Mouse (Mus musculus) neutrophil, adult 83 days (primary cell): ENCODE data around the gene H3f3b. TPM values are rescaled to one million over a fixed set of nuclear protein-coding genes. Genes with fewer than 3 reads are reported as not detected.

ENCODE experiments used
- total RNA-seq, 2 experiments: library from RNA; stranded (reverse); gene quantifications; one replicate each; pipeline ENCODE4 v1.2.4; 2023

H3f3b gene
- 1,000 to 10,000 TPM; 3,921 to 4,178 TPM for total RNA-seq

DNA sequence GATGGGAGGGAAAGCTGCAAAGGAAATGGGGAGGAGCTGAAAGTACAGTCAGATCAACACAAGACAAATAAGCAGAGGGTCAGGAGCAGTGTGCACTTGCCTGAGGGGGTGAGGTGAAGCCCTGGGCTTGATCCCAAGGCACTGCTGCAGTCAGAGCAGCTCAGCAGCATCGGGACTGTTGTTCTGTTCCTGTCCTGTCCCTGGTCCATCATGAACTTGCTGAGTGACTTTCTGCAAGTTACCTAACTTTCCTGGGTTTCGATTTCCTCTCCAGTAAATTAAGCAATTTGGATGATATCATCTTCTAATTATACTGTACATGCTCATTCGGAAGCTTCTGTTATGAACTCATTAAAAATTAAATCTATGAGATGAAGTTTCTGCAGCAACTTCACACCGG is at the start of gene H3f3b:
Gene H3f3b (minus strand): TSS at position 207 of the 400 bp plus-strand sequence.

DNA sequence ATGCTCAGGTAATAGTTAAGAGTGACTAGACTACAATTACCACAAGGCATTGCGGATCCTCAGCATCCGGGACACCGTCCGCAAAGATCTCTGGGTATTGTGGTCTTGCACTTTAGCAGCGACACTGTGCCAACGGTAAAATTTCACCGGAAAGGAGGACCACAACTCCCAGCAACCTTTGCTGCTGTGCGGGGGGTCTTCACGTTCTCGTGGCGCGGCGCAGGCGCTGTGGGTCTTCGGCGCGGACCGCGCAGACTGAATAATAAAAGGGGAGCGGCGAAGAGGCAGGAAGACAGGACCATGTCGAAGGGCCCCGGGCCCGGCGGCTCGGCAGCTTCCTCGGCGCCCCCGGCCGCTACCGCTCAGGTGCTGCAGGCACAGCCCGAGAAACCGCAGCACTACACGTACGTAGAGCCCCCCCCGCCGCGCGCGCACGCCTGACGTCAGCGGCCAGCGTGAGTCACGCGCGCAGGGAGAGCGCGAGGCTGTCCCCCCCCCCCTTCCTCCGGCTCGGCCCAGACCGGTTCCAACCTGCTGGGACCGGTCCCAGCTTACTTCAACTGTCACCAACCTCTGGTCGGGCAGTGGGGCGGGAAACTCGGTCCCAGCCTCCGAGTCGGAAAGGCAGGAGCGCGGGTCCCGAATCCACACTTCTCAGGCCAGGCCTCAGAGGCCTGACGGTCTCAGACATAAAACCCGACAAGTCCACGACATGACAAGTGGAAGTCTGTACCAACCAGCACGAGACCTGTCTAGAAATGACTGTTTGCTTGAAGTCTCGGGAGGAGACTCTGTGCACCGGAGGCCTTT is 2.5 kb upstream of the H3f3b start, which contains the start of gene Unk:
Gene Unk (plus strand): TSS at position 235 of the 810 bp plus-strand sequence.

GRCm38 (mm10) chr11:116012262-116012947 is 15.4 kb downstream of the H3f3b start, which contains the start of gene Galk1:
Gene Galk1 (minus strand): TSS chr11:116012719.

DNA sequence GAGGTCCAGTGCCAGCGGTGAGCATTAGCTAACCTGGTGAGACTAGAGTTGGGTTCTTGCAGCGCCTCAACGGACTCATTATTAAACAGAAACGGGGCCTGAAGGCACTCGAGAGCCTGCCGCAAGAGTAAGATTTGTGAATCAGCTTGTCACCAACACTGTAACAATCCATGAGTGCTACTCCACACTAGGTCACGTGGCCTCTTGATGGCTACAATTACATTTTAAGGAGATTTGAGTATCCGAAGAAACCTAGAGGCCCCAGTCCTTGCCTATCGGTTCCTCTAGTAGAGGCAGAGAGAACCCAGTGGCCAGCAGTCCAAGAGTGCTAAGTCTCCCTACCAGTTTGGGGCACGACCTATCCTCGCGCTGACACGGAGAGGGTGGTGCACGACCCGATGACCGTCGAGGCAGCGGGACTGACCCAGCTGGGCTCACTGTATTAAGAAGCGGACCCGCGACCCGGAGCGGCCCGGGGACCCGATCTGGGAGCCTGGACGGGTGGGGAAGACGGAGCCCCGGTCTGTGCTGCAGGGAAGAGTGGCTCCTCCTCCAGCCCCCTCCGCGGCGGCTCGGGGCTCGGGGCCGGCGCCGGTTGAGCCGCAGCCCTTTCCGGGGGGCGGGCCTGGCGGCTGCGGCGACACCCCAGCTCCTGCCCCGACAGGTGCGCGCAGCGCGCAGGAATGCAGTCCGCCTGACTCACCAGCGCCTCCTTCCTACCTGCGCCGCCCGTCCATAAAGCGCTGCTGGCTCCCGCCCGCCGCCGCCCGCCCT is 53.3 kb downstream of the H3f3b start, which contains the start of gene Itgb4:
Gene Itgb4 (plus strand): TSS at position 401 of the 774 bp plus-strand sequence.

Other genes starting within 250 kb of the H3f3b start
- gene Caskin2, start 214.3 kb downstream of the H3f3b start, total RNA-seq = 1 to 10 TPM; 1.6 to 2.2 TPM
- gene Tsen54, start 213.2 kb downstream of the H3f3b start, total RNA-seq = 1 to 10 TPM; 4.3 to 6.6 TPM
- 1 to 10 TPM; 2.8 to 3.5 TPM for gene Llgl2, start 203.9 kb downstream of the H3f3b start, total RNA-seq
- gene Myo15b, start 169.6 kb downstream of the H3f3b start, total RNA-seq = 1 to 10 TPM; 1.2 to 2.1 TPM
- gene Smim5, start 128.0 kb downstream of the H3f3b start, total RNA-seq = 10 to 100 TPM; 62.1 to 64.5 TPM
- gene Smim6, start 115.9 kb downstream of the H3f3b start, total RNA-seq = 1 to 10 TPM; 6.0 to 6.3 TPM
- 10 to 100 TPM; 24.2 to 28.0 TPM for gene Sap30bp, start 94.7 kb downstream of the H3f3b start, total RNA-seq
- gene Recql5, start 94.5 kb downstream of the H3f3b start, total RNA-seq = 10 to 100 TPM; 26.4 to 28.9 TPM
- under 1 TPM; 0.07 to 0.09 TPM for gene Itgb4, start 53.3 kb downstream of the H3f3b start, total RNA-seq
- gene Galk1, start 15.2 kb downstream of the H3f3b start, total RNA-seq = 1 to 10 TPM; 7.2 to 7.7 TPM
- 10 to 100 TPM; 20.9 to 23.4 TPM for gene Unk, start 2.4 kb upstream of the H3f3b start, total RNA-seq
- 10 to 100 TPM; 87.3 to 94.0 TPM for gene Unc13d, start 50.0 kb upstream of the H3f3b start, total RNA-seq
- gene Wbp2, start 59.0 kb upstream of the H3f3b start, total RNA-seq = 100 to 1,000 TPM; 124 to 141 TPM
- under 1 TPM; 0.35 to 0.77 TPM for gene Trim47, start 99.2 kb upstream of the H3f3b start, total RNA-seq
- gene Trim65, start 103.2 kb upstream of the H3f3b start, total RNA-seq = 1 to 10 TPM; 6.7 to 8.8 TPM
- gene Mrpl38, start 110.9 kb upstream of the H3f3b start, total RNA-seq = 10 to 100 TPM; 15.6 to 17.3 TPM
- gene Fbf1, start 140.2 kb upstream of the H3f3b start, total RNA-seq = 1 to 10 TPM; 6.0 to 9.4 TPM
- gene Ten1, start 170.9 kb upstream of the H3f3b start, total RNA-seq = 10 to 100 TPM; 24.6 to 28.1 TPM
- 10 to 100 TPM; 25.9 to 28.7 TPM for gene Acox1, start 171.1 kb upstream of the H3f3b start, total RNA-seq
- gene Evpl, start 210.1 kb upstream of the H3f3b start, total RNA-seq = not detected
- gene Srp68, start 246.3 kb upstream of the H3f3b start, total RNA-seq = 10 to 100 TPM; 36.8 to 39.4 TPM